Mouse (Mus musculus) hindbrain, postnatal 0 days (tissue): Measurements from ENCODE around the gene Dnajb14. TPM values are rescaled to one million over a fixed set of nuclear protein-coding genes. Genes with fewer than 3 reads are reported as not detected.
"Not testable (repeated sequence)": the region's sequence is repeated elsewhere in the genome, so short reads cannot be mapped to it uniquely, and the experiment has no call there.

Experiments
- ATAC-seq: fragments of 200-750 bp; cut with Nextera tagmentation; 2 replicates; pipeline ENCODE4 v1.8.0; 2017; ENCODE audit warnings: mild to moderate bottlenecking, moderate TSS enrichment, moderate library complexity
- DNase-seq: peaks from one replicate; pipeline ENCODE4 v3.0.0-alpha.2; 2015; ENCODE audit warnings: low spot score
- H3K27ac ChIP-seq: fragments of 300-500 bp; sonication (generic); 2 replicates; pipeline ENCODE4 v1.5.1; 2014; ENCODE audit warnings: mild to moderate bottlenecking
- H3K27me3 ChIP-seq: fragments of 300-500 bp; sonication (generic); 2 replicates; pipeline ENCODE4 v1.6.1; 2014; ENCODE audit warnings: low read length, mixed read lengths; ENCODE audit not compliant: insufficient read depth
- H3K36me3 ChIP-seq: fragments of 300-500 bp; sonication (generic); 2 replicates; pipeline ENCODE4 v1.6.1; 2014; ENCODE audit warnings: low read length, mixed read lengths; ENCODE audit not compliant: insufficient read depth
- H3K4me1 ChIP-seq: fragments of 300-500 bp; sonication (generic); 2 replicates; pipeline ENCODE4 v1.6.1; 2014; ENCODE audit warnings: antibody characterized with exemption, low read length, mixed read lengths; ENCODE audit not compliant: insufficient read depth
- H3K4me2 ChIP-seq: fragments of 300-500 bp; sonication (generic); 2 replicates; pipeline ENCODE4 v1.6.1; 2014; ENCODE audit warnings: low read depth, mild to moderate bottlenecking, low read length, moderate library complexity, mixed read lengths
- H3K4me3 ChIP-seq: fragments of 300-500 bp; sonication (generic); 2 replicates; pipeline ENCODE4 v1.5.1; 2014; ENCODE audit warnings: low read length
- H3K9ac ChIP-seq: fragments of 300-500 bp; sonication (generic); replicated peaks from 2 replicates; pipeline ENCODE4 v1.6.1; 2014; ENCODE audit warnings: mild to moderate bottlenecking, low read length, moderate library complexity, mixed read lengths
- H3K9me3 ChIP-seq: fragments of 300-500 bp; sonication (generic); 2 replicates; pipeline ENCODE4 v1.6.1; 2016; ENCODE audit warnings: low read length, mixed read lengths
- CTCF ChIP-seq: IDR thresholded peaks from 2 replicates; pipeline ENCODE4 v1.5.1; 2016; ENCODE audit warnings: antibody characterized with exemption, control low read depth, low read depth
- WGBS: fragments of 180-500 bp; shearing (Covaris S2); extraction: QIAGEN DNeasy Blood & Tissue Kit; methylation state at CpG from one replicate; pipeline ENCODE4 v1.1.7; 2014; 5-methylcytosine and 5-hydroxymethylcytosine counted together
- polyA plus RNA-seq: library from polyadenylated mRNA; unstranded; fragments of >200 nt; fragmentation: Nextera tagmentation; extraction: Ambion mirVana; gene quantifications from 2 replicates; pipeline ENCODE4 v1.2.1, GENCODE M21; 2015
- total RNA-seq: library from RNA; depleted of rRNA; stranded (reverse); fragments of >200 nt; gene quantifications from 2 replicates; pipeline ENCODE4 v1.2.3, GENCODE M21; 2014

Gene Dnajb14
- total and polyA plus RNA-seq, 2 experiments from 2014 or later = 19.2 to 22.5 TPM

DNA sequence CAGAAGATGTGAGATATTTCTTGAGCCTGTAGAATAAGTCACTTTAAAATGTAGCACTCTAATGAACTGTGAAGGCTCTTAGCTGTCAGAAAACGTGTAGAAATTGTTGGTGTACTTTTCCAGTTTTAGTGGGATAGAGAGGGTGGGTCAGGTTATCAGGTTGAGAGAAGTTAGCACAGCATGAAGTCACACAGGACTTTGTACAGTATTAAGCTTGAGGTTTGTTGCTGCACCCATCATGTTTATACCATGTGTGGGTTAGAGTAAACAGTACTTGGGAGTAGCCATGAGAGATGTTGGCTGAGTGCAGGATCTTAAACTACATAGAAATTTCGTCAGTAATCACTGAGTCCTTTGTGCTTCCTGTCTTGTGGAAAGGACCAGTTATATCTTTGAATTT is 45.6 kb downstream of the Dnajb14 start:
- DNase-seq (no peak), ATAC-seq (no peak)
- Histone ChIP-seq H3K4me1 (peaks cover 3% of the 10 kb centered on the region; the same call in 1 of the 2 replicates), H3K27ac (no peak overlapping the region), H3K27me3 (no peaks in the 10 kb centered on the region), H3K4me2 (no peak overlapping the region), H3K9me3 (no peaks in the 10 kb centered on the region), H3K4me3 (no peak overlapping the region), H3K36me3 (0 out of 2 replicates have a peak, but pooled peaks cover 3% of the 10 kb centered on the region), H3K9ac (no peak overlapping the region)
- 71% methylated on average over 2 of the region's 2 CpGs for WGBS
- TF ChIP-seq CTCF = no peak

DNA sequence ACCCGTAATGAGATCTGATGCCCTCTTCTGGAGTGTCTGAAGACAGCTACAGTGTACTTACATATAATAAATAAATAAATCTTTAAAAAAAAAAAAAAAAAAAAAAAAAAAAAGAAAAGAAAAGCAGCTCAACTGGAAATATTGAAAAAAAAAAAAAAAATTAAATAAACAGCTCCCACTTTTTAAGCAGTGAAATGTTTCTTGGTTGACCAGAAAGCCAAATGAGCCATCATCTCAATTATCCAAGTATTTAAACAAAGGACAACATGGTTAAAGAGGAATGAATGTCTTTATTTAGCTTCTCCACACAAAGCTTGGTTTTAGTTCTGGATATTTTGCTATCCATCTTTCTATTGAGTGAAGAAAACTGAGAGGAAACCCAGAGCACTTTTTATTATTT is 47.1 kb downstream of the Dnajb14 start:
- H3K27me3 ChIP-seq, H3K9ac ChIP-seq, H3K9me3 ChIP-seq, H3K27ac ChIP-seq, DNase-seq, ATAC-seq, H3K4me3 ChIP-seq, H3K4me1 ChIP-seq, H3K4me2 ChIP-seq, H3K36me3 ChIP-seq: not testable (repeated sequence)
- WGBS = no CpG with 5 or more reads among the region's 1 CpGs

DNA sequence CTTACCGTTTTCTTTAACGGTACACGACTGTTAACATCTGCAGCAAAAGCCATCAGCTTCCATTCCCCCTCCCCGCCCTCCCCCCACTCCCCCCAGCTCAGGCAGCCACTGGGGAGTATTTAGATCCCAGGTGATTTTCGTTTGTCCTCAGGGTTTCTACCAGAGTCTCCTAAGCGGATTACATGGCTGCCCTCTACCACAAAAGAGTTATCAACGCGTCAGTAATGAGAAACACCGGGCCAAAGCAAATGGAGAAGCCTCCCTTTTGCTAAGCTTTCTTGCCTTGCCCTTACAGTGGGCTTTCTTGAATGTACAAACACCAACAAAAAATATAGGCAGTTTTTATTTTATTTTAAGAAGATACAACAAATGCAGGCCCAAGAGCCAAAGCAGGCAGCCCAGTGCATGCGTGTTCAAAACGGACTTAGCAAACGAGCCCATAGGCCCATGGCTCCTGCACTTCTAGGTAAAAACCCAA is 50.3 kb downstream of the Dnajb14 start:
- TF ChIP-seq CTCF = no peak
- DNase-seq (peak; percentile 30), ATAC-seq (peak; percentile 16; the same call in 1 of the 2 replicates)
- Histone ChIP-seq H3K27ac (peak overlapping the region; percentile 86), H3K9ac (peak overlapping the region; percentile 77), H3K9me3 (no peaks in the 10 kb centered on the region), H3K27me3 (no peaks in the 10 kb centered on the region), H3K4me3 (peak overlapping the region; percentile 66), H3K4me2 (peak overlapping the region; percentile 66), H3K4me1 (peaks cover 3% of the 10 kb centered on the region; the same call in 1 of the 2 replicates), H3K36me3 (peaks cover 14% of the 10 kb centered on the region; the same call in 1 of the 2 replicates)
- 8% methylated on average over 12 of the region's 12 CpGs for WGBS

DNA sequence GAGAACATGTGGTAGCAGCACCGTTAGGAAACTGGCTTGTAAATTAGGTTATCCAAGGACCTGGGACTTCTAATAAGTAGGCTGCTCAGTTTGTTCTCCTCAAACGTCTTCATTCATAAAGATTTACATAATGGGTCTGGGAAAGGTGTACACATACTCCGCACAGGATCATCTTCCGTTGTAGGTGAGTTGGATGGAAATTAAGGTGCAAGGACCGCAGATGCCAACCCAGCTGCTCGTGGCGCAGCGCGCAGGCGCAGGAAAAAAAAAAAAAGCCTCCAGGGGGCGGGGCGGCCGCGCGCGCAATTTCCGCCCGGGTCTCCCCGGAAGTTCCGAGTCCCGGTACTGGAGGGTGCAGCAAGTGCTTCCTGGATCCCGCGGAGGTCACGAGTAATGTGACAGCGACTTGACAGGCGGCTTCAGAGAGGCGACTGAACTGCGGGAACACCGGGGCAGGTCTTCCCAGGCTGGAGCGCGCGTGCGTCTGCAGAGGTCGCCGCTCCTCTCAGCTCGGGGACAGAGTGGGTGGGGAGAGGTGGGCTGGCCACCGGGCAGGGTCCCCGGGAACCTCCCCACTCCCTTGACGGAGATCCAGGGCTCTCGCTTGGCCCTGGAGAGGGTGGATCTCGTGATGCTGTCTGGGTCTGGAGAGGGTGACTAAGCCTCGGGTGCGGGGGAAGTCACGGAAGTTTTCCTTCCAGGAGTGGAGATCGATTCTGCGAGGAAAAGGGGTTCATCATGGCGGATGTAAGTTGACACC is 50.9 kb downstream of the Dnajb14 start, which contains the start of gene Lamtor3:
TSS of gene Lamtor3 (plus strand) at position 335 of the 760 bp plus-strand sequence.
- WGBS = under 1% methylated on average over 47 of the region's 47 CpGs
- Histone ChIP-seq H3K9ac (peak within 1 kb of the TSS; percentile 77), H3K36me3 (peaks cover 14% of the 10 kb centered on the region; the same call in 1 of the 2 replicates), H3K9me3 (no peaks in the 10 kb centered on the region), H3K27me3 (no peaks in the 10 kb centered on the region), H3K4me3 (peak within 1 kb of the TSS; percentile 66), H3K27ac (peak within 1 kb of the TSS; percentile 86), H3K4me1 (peaks cover 3% of the 10 kb centered on the region; the same call in 1 of the 2 replicates), H3K4me2 (peak within 1 kb of the TSS; percentile 66)
- ATAC-seq (peak; percentile 94), DNase-seq (peak; percentile 93)
- TF ChIP-seq CTCF = no peak; the same call in 1 of the 2 replicates

DNA sequence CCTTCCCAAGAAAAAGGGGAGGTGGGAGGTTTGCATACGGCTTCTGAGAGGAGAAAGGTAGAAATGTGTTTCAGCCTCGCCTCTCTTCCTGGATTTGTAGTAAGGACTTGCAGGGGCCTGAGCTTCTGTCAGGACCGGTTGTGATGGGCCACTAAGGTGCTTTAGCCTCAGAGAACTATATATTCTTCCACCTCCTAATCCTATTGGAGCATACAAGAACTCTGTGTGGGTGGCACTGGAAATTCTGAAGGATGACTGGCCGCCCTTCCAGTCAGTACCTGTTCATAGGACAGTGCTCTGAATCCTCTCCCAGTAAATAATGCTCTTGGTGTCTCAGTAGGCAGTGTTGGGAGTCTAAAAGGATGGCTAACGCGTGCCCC is 51.4 kb downstream of the Dnajb14 start:
- no peaks in the 10 kb centered on the region for H3K27me3 ChIP-seq
- peak; percentile 39 for DNase-seq
- 14% methylated on average over 6 of the region's 6 CpGs for WGBS
- ATAC-seq = peak; percentile 53
- H3K4me1 ChIP-seq = peaks cover 3% of the 10 kb centered on the region; the same call in 1 of the 2 replicates
- peaks cover 14% of the 10 kb centered on the region; the same call in 1 of the 2 replicates for H3K36me3 ChIP-seq
- TF ChIP-seq CTCF = no peak
- H3K9ac ChIP-seq = peak overlapping the region; percentile 77
- H3K27ac ChIP-seq = peak overlapping the region; percentile 86
- H3K4me3 ChIP-seq = peak overlapping the region; percentile 66
- H3K4me2 ChIP-seq = peak overlapping the region; percentile 66
- H3K9me3 ChIP-seq = no peaks in the 10 kb centered on the region

DNA sequence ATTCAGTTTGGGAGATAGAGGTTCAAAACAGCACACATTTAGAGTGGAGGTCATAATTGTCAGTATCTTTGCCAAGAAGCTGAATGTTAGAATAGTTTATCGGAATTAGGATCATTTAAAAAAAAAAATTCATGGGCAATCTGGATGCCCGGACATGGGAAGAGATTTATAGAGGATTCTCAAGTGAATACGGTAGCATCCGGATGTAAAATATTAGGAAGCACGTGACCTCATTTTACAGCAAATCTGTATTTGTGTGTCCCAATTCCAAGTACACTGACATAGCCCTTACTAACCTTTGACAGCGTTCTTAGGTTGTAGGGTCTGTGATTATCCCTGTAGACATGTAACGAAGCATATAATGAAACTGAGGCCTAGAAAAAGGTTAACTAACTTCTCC is 51.9 kb downstream of the Dnajb14 start:
- Histone ChIP-seq H3K4me1 (peaks cover 3% of the 10 kb centered on the region; the same call in 1 of the 2 replicates), H3K27ac (0 out of 2 replicates have a peak overlapping the region, but pooled peaks have one; percentile 86), H3K9ac (peak overlapping the region; percentile 77; the same call in 1 of the 2 replicates), H3K36me3 (peaks cover 14% of the 10 kb centered on the region; the same call in 1 of the 2 replicates), H3K27me3 (no peaks in the 10 kb centered on the region), H3K4me3 (peak overlapping the region; percentile 66), H3K9me3 (no peaks in the 10 kb centered on the region), H3K4me2 (peak overlapping the region; percentile 66)
- no peak for ATAC-seq
- WGBS = 92% methylated on average over 7 of the region's 7 CpGs
- no peak for DNase-seq
- no peak for TF ChIP-seq CTCF

DNA sequence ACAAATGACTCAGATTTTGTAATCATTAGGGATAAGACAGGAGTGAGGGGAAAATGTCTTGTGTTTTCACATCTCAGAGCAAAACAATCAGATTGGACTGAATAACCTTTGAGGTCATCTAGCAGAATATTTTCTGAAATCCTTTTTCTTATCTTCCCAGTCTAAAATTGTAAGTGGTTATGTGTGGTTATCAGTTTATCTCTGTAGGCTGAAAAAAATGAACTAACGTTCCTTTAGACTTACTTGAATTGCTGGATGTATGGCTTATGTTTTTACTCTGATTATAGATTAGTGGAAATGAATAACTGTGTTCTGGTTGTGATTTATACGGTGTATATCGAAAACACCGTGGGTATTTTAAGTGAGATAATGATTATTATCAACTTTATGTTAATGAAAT is 53.1 kb downstream of the Dnajb14 start:
- no peak for ATAC-seq
- no peaks in the 10 kb centered on the region for H3K27me3 ChIP-seq
- no peak for TF ChIP-seq CTCF
- no peak overlapping the region for H3K4me3 ChIP-seq
- peaks cover 19% of the 10 kb centered on the region; the same call in 1 of the 2 replicates for H3K36me3 ChIP-seq
- no peak overlapping the region for H3K9ac ChIP-seq
- H3K27ac ChIP-seq = no peak overlapping the region
- no peaks in the 10 kb centered on the region for H3K9me3 ChIP-seq
- no peak for DNase-seq
- H3K4me2 ChIP-seq = no peak overlapping the region
- 93% methylated on average over 4 of the region's 4 CpGs for WGBS
- H3K4me1 ChIP-seq = peaks cover 3% of the 10 kb centered on the region; the same call in 1 of the 2 replicates
